Mouse (Mus musculus) limb, embryonic 15.5 days (tissue): ENCODE data around the gene Bahcc1. TPM values are rescaled to one million over a fixed set of nuclear protein-coding genes. Genes with fewer than 3 reads are reported as not detected.

Source experiments
- ATAC-seq: fragments of 200-750 bp; cut with Nextera tagmentation; 2 replicates; pipeline ENCODE4 v1.8.0; 2017; ENCODE audit warnings: low read depth, moderate TSS enrichment; ENCODE audit not compliant: insufficient number of reproducible peaks, low FRiP score, low TSS enrichment
- H3K27ac ChIP-seq: fragments of 300-500 bp; sonication (generic); 2 replicates; pipeline ENCODE4 v1.5.1; 2015; ENCODE audit warnings: moderate library complexity, mild to moderate bottlenecking, inconsistent platforms
- H3K27me3 ChIP-seq: fragments of 300-500 bp; sonication (generic); 2 replicates; pipeline ENCODE4 v1.6.1; 2015; ENCODE audit warnings: inconsistent platforms
- H3K36me3 ChIP-seq: fragments of 300-500 bp; sonication (generic); 2 replicates; pipeline ENCODE4 v1.6.1; 2015; ENCODE audit warnings: inconsistent platforms
- H3K4me1 ChIP-seq: fragments of 300-500 bp; sonication (generic); 2 replicates; pipeline ENCODE4 v1.6.1; 2015; ENCODE audit warnings: inconsistent platforms
- H3K4me2 ChIP-seq: fragments of 300-500 bp; sonication (generic); 2 replicates; pipeline ENCODE4 v1.6.1; 2015; ENCODE audit warnings: mild to moderate bottlenecking, inconsistent platforms
- H3K4me3 ChIP-seq: fragments of 300-500 bp; sonication (generic); 2 replicates; pipeline ENCODE4 v1.5.1; 2015; ENCODE audit warnings: mild to moderate bottlenecking, inconsistent platforms
- H3K9ac ChIP-seq: fragments of 300-500 bp; sonication (generic); 2 replicates; pipeline ENCODE4 v1.6.1; 2015; ENCODE audit warnings: inconsistent platforms
- H3K9me3 ChIP-seq: fragments of 300-500 bp; sonication (generic); 2 replicates; pipeline ENCODE4 v1.6.1; 2016; ENCODE audit warnings: inconsistent platforms
- WGBS: fragments of 180-500 bp; shearing (Covaris S2); methylation state at CpG from one replicate; pipeline ENCODE4 v1.1.7; 2015; 5-methylcytosine and 5-hydroxymethylcytosine counted together
- polyA plus RNA-seq: library from polyadenylated mRNA; unstranded; fragments of >200 nt; fragmentation: Nextera tagmentation; extraction: Ambion mirVana; gene quantifications from 2 replicates; pipeline ENCODE4 v1.2.1, GENCODE M21; 2015

The Bahcc1 gene
- polyA plus RNA-seq, 1 experiment from 2014 or later, result 6.7 TPM

GRCm38 (mm10) chr11:120234136-120234775 lies 1.5 kb downstream of the Bahcc1 start:
- peak overlapping the region; percentile 96 for H3K4me2 ChIP-seq
- H3K27me3 ChIP-seq, result no peaks in the 10 kb centered on the region
- peak overlapping the region; percentile 89 for H3K27ac ChIP-seq
- H3K9me3 ChIP-seq, result no peaks in the 10 kb centered on the region
- no peaks in the 10 kb centered on the region for H3K36me3 ChIP-seq
- no peak for ATAC-seq
- H3K9ac ChIP-seq, result peak overlapping the region; percentile 68
- peak overlapping the region; percentile 81 for H3K4me3 ChIP-seq
- peaks cover 54% of the 10 kb centered on the region for H3K4me1 ChIP-seq
- under 1% methylated on average over 52 of the region's 52 CpGs for WGBS

GRCm38 (mm10) chr11:120234776-120235181 lies 2.0 kb downstream of the Bahcc1 start:
- Histone ChIP-seq H3K27me3 (no peaks in the 10 kb centered on the region), H3K4me3 (peak overlapping the region; percentile 81), H3K36me3 (no peaks in the 10 kb centered on the region), H3K4me2 (peak overlapping the region; percentile 96), H3K9ac (peak overlapping the region; percentile 68), H3K9me3 (no peaks in the 10 kb centered on the region), H3K4me1 (peaks cover 54% of the 10 kb centered on the region), H3K27ac (peak overlapping the region; percentile 89)
- no peak for ATAC-seq
- under 1% methylated on average over 38 of the region's 39 CpGs for WGBS

GRCm38 (mm10) chr11:120235385-120236113 lies 2.8 kb downstream of the Bahcc1 start:
- H3K36me3 ChIP-seq, result no peaks in the 10 kb centered on the region
- no peak for ATAC-seq
- H3K9me3 ChIP-seq, result no peaks in the 10 kb centered on the region
- H3K4me3 ChIP-seq, result peak overlapping the region; percentile 81
- H3K27me3 ChIP-seq, result no peaks in the 10 kb centered on the region
- peak overlapping the region; percentile 91 for H3K27ac ChIP-seq
- H3K4me1 ChIP-seq, result peaks cover 53% of the 10 kb centered on the region
- H3K4me2 ChIP-seq, result peak overlapping the region; percentile 96
- H3K9ac ChIP-seq, result peak overlapping the region; percentile 70
- WGBS, result under 1% methylated on average over 39 of the region's 40 CpGs

- under 1% methylated on average over 13 of the region's 13 CpGs for WGBS
- Histone ChIP-seq H3K36me3 (no peaks in the 10 kb centered on the region), H3K4me3 (peak overlapping the region; percentile 81), H3K4me1 (peaks cover 58% of the 10 kb centered on the region), H3K27me3 (no peaks in the 10 kb centered on the region), H3K4me2 (peak overlapping the region; percentile 96), H3K27ac (peak overlapping the region; percentile 91), H3K9ac (peak overlapping the region; percentile 70), H3K9me3 (no peaks in the 10 kb centered on the region)
- ATAC-seq, result no peak
Observed at GRCm38 (mm10) chr11:120236114-120236437, 3.3 kb downstream of the Bahcc1 start.

GRCm38 (mm10) chr11:120236438-120237165 lies 3.9 kb downstream of the Bahcc1 start:
- Histone ChIP-seq H3K27me3 (no peaks in the 10 kb centered on the region), H3K36me3 (no peaks in the 10 kb centered on the region), H3K9me3 (no peaks in the 10 kb centered on the region), H3K4me3 (peak overlapping the region; percentile 81), H3K4me1 (peaks cover 62% of the 10 kb centered on the region), H3K27ac (peak overlapping the region; percentile 91), H3K4me2 (peak overlapping the region; percentile 96), H3K9ac (peak overlapping the region; percentile 70)
- no peak for ATAC-seq
- WGBS, result 1% methylated on average over 73 of the region's 96 CpGs

GRCm38 (mm10) chr11:120237166-120238131 lies 4.7 kb downstream of the Bahcc1 start:
- no peak for ATAC-seq
- no peaks in the 10 kb centered on the region for H3K27me3 ChIP-seq
- H3K4me1 ChIP-seq, result peaks cover 62% of the 10 kb centered on the region
- peak overlapping the region; percentile 70 for H3K9ac ChIP-seq
- H3K9me3 ChIP-seq, result no peaks in the 10 kb centered on the region
- peak overlapping the region; percentile 96 for H3K4me2 ChIP-seq
- peak overlapping the region; percentile 91 for H3K27ac ChIP-seq
- no peaks in the 10 kb centered on the region for H3K36me3 ChIP-seq
- 2% methylated on average over 84 of the region's 89 CpGs for WGBS
- peak overlapping the region; percentile 81 for H3K4me3 ChIP-seq

- WGBS, result 28% methylated on average over 8 of the region's 8 CpGs
- Histone ChIP-seq H3K9me3 (no peaks in the 10 kb centered on the region), H3K4me1 (peaks cover 69% of the 10 kb centered on the region), H3K27me3 (no peaks in the 10 kb centered on the region), H3K4me2 (peak overlapping the region; percentile 96; the same call in 1 of the 2 replicates), H3K4me3 (peak overlapping the region; percentile 81), H3K36me3 (no peaks in the 10 kb centered on the region), H3K27ac (peak overlapping the region; percentile 87; the same call in 1 of the 2 replicates), H3K9ac (0 out of 2 replicates have a peak overlapping the region, but pooled peaks have one; percentile 27)
- ATAC-seq, result no peak
Observed at GRCm38 (mm10) chr11:120238306-120238705, 5.6 kb downstream of the Bahcc1 start.

GRCm38 (mm10) chr11:120238751-120239359 lies 6.1 kb downstream of the Bahcc1 start:
- H3K9me3 ChIP-seq, result no peaks in the 10 kb centered on the region
- H3K9ac ChIP-seq, result 0 out of 2 replicates have a peak overlapping the region, but pooled peaks have one; percentile 27
- H3K27me3 ChIP-seq, result no peaks in the 10 kb centered on the region
- peak overlapping the region; percentile 87 for H3K27ac ChIP-seq
- H3K36me3 ChIP-seq, result no peaks in the 10 kb centered on the region
- 25% methylated on average over 8 of the region's 8 CpGs for WGBS
- H3K4me2 ChIP-seq, result peak overlapping the region; percentile 30
- no peak for ATAC-seq
- peak overlapping the region; percentile 81; the same call in 1 of the 2 replicates for H3K4me3 ChIP-seq
- H3K4me1 ChIP-seq, result peaks cover 72% of the 10 kb centered on the region

- peak overlapping the region; percentile 11; the same call in 1 of the 2 replicates for H3K4me3 ChIP-seq
- H3K36me3 ChIP-seq, result no peaks in the 10 kb centered on the region
Observed at GRCm38 (mm10) chr11:120239581-120239991, 6.8 kb downstream of the Bahcc1 start.

GRCm38 (mm10) chr11:120240206-120240605 lies 7.5 kb downstream of the Bahcc1 start:
- H3K4me3 ChIP-seq, result 0 out of 2 replicates have a peak overlapping the region, but pooled peaks have one; percentile 11
- ATAC-seq, result peak; percentile 59
- no peaks in the 10 kb centered on the region for H3K36me3 ChIP-seq
- H3K27me3 ChIP-seq, result no peaks in the 10 kb centered on the region
- H3K27ac ChIP-seq, result peak overlapping the region; percentile 87
- peaks cover 75% of the 10 kb centered on the region for H3K4me1 ChIP-seq
- H3K9ac ChIP-seq, result no peak overlapping the region
- H3K4me2 ChIP-seq, result peak overlapping the region; percentile 40
- 3% methylated on average over 10 of the region's 10 CpGs for WGBS
- no peaks in the 10 kb centered on the region for H3K9me3 ChIP-seq

More at GRCm38 (mm10) chr11:120239581-120239991, 6.8 kb downstream of the Bahcc1 start:
- H3K9ac ChIP-seq, result no peak overlapping the region
- peak overlapping the region; percentile 87 for H3K27ac ChIP-seq
- no peak for ATAC-seq
- no peaks in the 10 kb centered on the region for H3K27me3 ChIP-seq
- H3K9me3 ChIP-seq, result no peaks in the 10 kb centered on the region
- WGBS, result 17% methylated on average over 11 of the region's 11 CpGs
- H3K4me2 ChIP-seq, result peak overlapping the region; percentile 40
- peaks cover 73% of the 10 kb centered on the region for H3K4me1 ChIP-seq
